Mouse (Mus musculus): ENCODE measurements at regions not wholly inside any gene's neighbourhood (a gene's known extent, or its start where the extent isn't known, plus 50 kb on each side); places are given as distances from the start of the nearest gene placed in this dataset.
"Not testable (repeated sequence)": the region's sequence is repeated elsewhere in the genome, so short reads cannot be mapped to it uniquely, and the experiment has no call there.

DNA sequence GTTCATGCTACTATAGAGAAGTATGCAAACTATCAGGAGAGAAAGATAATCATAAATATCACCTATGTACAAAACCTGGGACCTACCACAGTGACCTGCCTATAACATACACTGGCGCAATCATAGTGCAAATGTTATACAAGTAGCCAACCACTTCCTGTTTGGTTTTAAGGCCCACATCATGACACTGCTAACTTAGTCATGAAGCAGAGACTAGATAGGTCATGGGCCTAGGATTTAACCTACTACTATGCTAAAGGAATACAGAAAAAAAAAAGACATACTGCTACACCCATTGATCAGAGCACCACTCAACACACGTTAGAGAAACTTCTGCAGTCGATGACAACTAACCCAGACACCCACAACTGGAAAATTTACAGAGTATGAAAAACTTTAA is 498.6 kb upstream of the Acvr2a start:
- DNase-seq (ENCODE audit: low spot score), result no peak

- DNase-seq (ENCODE audit: low spot score), result no peak
These were observed 497.6 kb upstream of the Acvr2a start for GRCm38 (mm10) chr2:48316180-48316889.

- no peak for DNase-seq (ENCODE audit: low spot score)
These were observed 496.1 kb upstream of the Acvr2a start for GRCm38 (mm10) chr2:48317821-48318220.

- no peak for DNase-seq (ENCODE audit: low spot score)
These were observed 495.4 kb upstream of the Acvr2a start for GRCm38 (mm10) chr2:48318384-48319030.

- DNase-seq (ENCODE audit: low spot score), result no peak
These were observed 492.4 kb upstream of the Acvr2a start for GRCm38 (mm10) chr2:48321471-48321870.

- DNase-seq (ENCODE audit: low spot score), result no peak
These were observed 491.6 kb upstream of the Acvr2a start for GRCm38 (mm10) chr2:48322278-48322677.

- no peak for DNase-seq (ENCODE audit: low spot score)
These were observed 485.7 kb upstream of the Acvr2a start for GRCm38 (mm10) chr2:48328204-48328603.

DNA sequence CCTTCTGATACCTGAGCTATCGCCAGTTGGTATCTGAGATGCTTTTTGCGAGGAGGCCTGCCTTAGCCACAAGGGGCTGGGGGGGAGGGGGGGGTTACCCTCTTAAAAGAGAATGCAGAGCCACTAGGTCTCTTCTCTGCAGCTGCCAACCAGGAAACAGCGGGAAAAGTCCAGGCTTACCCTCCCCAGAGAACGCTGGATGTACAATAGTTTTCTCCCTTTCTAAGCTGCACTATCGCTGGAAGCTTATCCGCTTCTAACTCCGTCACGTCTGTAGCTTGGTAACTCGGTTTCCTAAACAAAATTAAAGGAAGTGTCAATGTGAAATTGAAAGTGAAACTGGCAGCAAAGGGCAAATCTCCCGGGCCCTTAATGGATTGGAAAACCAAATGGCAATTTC is 481.1 kb upstream of the Acvr2a start:
- no peak for DNase-seq (ENCODE audit: low spot score)

- DNase-seq (ENCODE audit: low spot score), result no peak
These were observed 465.9 kb upstream of the Acvr2a start for GRCm38 (mm10) chr2:48348021-48348420.

DNA sequence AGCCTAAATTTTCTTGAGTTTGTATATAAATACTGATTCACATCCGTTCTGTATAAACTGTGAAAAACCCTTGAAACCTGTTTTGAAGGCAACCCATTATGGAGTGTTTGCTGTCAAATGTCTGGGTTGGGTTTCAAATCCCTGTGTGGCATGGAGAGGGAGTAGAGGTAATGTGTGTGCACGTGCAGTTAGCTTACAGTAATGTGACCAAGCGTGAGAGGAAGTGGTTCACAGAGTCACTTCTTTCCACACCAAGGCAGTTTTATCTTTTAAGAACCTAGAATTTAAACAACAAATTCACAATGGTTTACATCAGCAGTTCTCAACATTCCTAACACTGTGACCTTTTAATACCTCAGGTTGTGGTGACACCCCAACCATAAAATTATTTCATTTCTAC is 464.1 kb upstream of the Acvr2a start:
- no peak for DNase-seq (ENCODE audit: low spot score)

GRCm38 (mm10) chr2:48350206-48350605 is 463.7 kb upstream of the Acvr2a start:
- DNase-seq (ENCODE audit: low spot score), result no peak

DNA sequence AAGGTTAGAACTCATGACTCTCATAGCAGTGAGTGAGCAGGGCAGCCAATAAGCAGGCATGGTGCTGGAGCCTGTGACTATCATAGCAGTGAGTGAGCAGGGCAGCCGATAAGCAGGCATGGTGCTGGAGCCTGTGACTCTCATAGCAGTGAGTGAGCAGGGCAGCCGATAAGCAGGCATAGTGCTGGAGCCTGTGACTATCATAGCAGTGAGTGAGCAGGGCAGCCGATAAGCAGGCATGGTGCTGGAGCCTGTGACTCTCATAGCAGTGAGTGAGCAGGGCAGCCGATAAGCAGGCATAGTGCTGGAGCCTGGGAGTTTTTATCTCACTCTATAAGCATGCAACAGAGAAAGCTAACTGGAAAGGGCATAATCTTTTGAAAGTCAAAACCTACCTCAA is 442.3 kb upstream of the Acvr2a start:
- DNase-seq (ENCODE audit: low spot score), result not testable (repeated sequence)

GRCm38 (mm10) chr2:48373086-48373485 is 440.8 kb upstream of the Acvr2a start:
- no peak for DNase-seq (ENCODE audit: low spot score)

DNA sequence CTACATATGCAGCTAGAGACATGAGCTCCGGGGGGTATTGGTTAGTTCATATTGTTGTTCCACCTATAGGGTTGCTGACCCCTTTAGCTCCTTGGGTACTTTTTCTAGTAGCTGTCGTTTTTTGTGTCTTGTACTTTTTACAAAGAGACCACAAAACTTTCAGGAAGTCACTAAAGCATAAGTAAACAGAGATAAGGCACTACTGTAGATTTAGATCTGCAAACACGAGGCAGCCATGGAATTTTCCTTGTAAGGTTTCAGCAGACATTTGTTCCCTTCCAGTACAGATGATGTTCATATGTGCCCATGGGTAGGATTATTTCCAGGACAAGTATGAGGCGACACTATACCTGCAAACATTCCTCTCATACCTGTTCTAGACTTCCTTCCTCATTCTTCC is 439.6 kb upstream of the Acvr2a start:
- DNase-seq (ENCODE audit: low spot score), result no peak

DNA sequence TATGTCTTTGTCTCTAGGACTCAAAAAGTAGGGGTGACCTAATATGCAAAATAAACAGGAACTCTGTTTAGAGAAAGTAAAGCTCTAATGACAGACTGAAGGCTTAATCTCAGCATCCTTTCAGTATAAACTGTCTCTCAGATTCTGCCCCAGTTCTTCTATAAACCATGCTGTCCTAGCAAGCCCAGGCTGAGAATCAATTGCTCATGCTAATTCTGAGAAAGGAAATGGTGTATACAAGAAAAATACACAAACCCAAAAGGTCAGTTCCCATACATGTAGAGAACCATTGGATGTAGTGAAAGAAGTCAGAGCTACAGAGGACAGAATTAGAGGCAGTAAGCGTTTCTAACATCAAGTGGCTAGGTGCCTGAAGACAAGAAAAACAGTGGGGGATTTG is 435.7 kb upstream of the Acvr2a start:
- DNase-seq (ENCODE audit: low spot score), result no peak

DNA sequence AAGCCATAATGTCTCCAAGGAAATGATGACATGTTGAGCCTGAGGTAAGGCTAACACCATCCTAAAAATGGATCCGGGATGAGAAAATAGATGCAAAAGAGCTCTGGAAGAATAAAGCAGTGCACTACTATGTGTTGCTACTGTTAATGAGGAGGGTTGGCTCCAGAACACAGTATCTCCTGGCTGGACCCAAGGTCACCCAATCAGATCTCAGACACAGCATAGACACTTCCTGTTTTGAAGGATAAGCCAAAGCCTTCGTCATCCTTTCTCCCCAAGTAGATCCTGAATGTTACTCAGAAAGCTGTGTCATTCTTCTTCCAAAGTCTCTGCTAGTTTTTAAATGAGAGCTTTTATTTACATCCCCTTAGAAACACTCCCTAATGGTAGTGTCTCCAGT is 435.2 kb upstream of the Acvr2a start:
- no peak for DNase-seq (ENCODE audit: low spot score)

DNA sequence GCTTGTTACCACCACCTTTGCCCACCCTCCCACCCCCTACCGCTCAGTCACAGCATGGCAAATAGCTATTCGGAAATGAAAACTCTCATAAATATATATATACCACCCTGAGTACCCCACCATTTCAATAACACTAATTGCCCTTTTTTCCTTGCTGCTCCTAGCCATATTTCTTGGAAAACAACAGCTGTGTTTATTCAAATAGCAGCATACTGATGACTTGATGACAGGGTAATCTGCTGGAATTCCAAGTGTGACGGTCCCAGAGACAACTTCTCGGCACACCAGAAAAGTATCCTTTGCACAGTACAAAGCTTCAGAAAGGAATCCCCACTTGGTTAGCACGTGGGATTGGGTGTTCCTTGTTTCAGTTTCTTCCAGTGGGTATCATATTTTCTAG is 433.8 kb upstream of the Acvr2a start:
- no peak for DNase-seq (ENCODE audit: low spot score)

- DNase-seq (ENCODE audit: low spot score), result no peak
These were observed 433.1 kb upstream of the Acvr2a start for GRCm38 (mm10) chr2:48380786-48381185.

DNA sequence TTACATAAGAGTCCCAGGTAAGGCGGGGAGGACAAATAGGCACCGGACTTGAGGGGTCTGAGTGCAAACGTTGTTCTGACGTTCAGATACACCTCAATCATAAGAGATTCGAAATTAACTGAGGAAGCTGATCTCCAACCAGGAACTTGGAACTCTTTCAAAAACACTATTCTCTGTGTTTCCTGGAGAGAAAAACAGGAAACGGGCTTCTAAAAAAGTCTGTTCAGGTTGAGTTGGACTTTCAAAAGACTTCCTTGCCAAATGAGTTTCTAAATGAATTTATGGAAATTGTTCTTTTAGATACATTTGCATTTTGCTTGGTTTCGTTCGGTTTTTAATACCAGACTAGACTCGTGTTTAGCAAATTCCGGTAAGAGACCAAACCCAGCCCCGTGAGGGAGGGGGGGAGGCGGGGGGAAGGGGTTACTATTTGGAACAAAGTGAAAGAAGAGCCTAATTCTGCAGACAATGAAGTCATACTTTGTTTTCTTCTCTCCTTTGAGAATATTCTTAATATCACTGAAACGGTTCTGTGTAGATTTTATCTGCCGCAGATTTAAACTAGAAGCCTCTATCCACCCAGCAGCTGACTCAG is 432.3 kb upstream of the Acvr2a start:
- DNase-seq (ENCODE audit: low spot score), result no peak

DNA sequence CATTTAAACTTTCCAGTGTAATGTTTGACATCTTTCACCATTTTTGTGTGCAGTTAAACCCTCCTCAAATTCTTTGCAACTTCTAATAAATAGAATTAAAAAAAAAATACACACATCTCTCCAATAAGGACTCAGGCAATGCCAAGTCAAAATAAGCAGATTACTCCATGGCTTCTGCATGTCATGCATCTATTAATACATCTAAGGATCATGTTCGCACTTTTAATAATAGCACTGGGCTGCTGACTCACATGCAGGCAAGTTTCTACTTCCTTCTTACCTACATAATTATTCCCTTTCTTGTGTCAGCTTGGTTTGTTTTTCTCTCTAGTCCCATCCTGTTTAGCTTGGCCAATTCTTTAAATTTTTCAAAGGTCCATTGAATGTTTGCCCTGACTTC is 415.4 kb upstream of the Acvr2a start:
- no peak for DNase-seq (ENCODE audit: low spot score)

- no peak for DNase-seq (ENCODE audit: low spot score)
These were observed 414.7 kb upstream of the Acvr2a start for GRCm38 (mm10) chr2:48399191-48399590.

GRCm38 (mm10) chr2:48402813-48403212 is 411.1 kb upstream of the Acvr2a start:
- DNase-seq (ENCODE audit: low spot score), result no peak

GRCm38 (mm10) chr2:48404460-48404859 is 409.4 kb upstream of the Acvr2a start:
- DNase-seq (ENCODE audit: low spot score), result no peak

DNA sequence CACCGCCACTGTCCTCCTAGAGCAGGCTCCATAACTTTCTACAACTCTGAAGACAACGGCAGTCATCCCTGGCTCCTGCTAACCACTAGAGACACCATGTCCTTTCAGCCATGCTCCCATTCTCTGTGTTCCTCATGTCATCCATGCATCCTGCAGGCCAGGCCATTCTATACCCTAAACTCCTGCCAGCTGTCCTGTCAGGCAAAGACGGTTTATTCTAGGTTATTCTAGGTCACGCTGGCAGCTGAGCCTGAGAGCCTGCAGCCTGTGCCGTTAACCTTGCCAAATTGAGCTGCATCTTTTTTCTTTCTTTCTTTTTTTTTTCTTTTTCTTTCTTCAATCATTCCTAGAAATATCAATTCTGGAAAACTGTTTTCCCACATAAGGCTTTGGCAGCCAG is 406.0 kb upstream of the Acvr2a start:
- DNase-seq (ENCODE audit: low spot score), result no peak

Measured in testis, postnatal 10 days (tissue).